In genomic region chr15:102585501-102585900, GRCm38 (mm10) we compare ENCODE assay signal across 23 mouse cellular contexts. TPM values are rescaled to one million over a fixed set of nuclear protein-coding genes. Genes with fewer than 3 reads are reported as not detected.
DNase-seq lines count a peak whose midpoint lies in the region; ATAC-seq and TF ChIP-seq lines count a peak whose summit lies in the region.
"Had no signal": no experiment of that assay in that cellular context is flagged by ENCODE, and none has a peak within 500 bp of the region (broad histone marks: within the 10 kb centered on the region; RNA-seq: fewer than 3 reads in every experiment).

No protein-coding gene starts in this region.

- H3K9ac ChIP-seq in embryonic facial prominence, embryonic 12.5 days: no peak overlapping the region
- H3K9ac ChIP-seq in hindbrain, postnatal 0 days (replicated peaks; ENCODE audit: low read length): no peak overlapping the region
- H3K9ac ChIP-seq in neural tube, embryonic 15.5 days (replicated peaks): no peak overlapping the region
- H3K9ac ChIP-seq: limb, embryonic 13.5 days; liver, embryonic 14.5 days had no signal

- DNase-seq in embryonic facial prominence, embryonic 10.5 days (ENCODE audit: low spot score): no peak
- DNase-seq in left cerebral cortex, adult 2 months (ENCODE audit: extremely low spot score in 1 of 2, low spot score in 2 of 2): no peak
- no peak for DNase-seq in left cerebral cortex, postnatal 4 days
- DNase-seq in hindbrain, postnatal 0 days (ENCODE audit: low spot score): no peak
- DNase-seq in lung, adult 2 months: no peak
- DNase-seq in left cerebral cortex, postnatal 14 days (ENCODE audit: low spot score in 2 of 2): no peak
- DNase-seq: cerebellum, adult 9-10 months; gastrocnemius, postnatal 14 days; kidney, adult 8-10 months had no signal

- intact Hi-C loops in left cerebral cortex, adult 2 months (cut with DNase I): no loop called here
- intact Hi-C loops in left cerebral cortex, postnatal 4 days (cut with DNase I): no loop called here
- intact Hi-C loops in left cerebral cortex, postnatal 14 days (cut with DNase I): no loop called here

- no peak overlapping the region for H3K4me2 ChIP-seq in embryonic facial prominence, embryonic 12.5 days (replicated peaks)
- H3K4me2 ChIP-seq in hindbrain, postnatal 0 days (ENCODE audit: low read depth, low read length): no peak overlapping the region
- H3K4me2 ChIP-seq in neural tube, embryonic 15.5 days: no peak overlapping the region
- H3K4me2 ChIP-seq: limb, embryonic 13.5 days had no signal

- H3K27me3 ChIP-seq in embryonic facial prominence, embryonic 12.5 days: no peaks in the 10 kb centered on the region
- H3K27me3 ChIP-seq in embryonic facial prominence, embryonic 10.5 days (replicated peaks; ENCODE audit: low read depth, poor library complexity, severe bottlenecking): no peaks in the 10 kb centered on the region
- no peaks in the 10 kb centered on the region for H3K27me3 ChIP-seq in hindbrain, postnatal 0 days (ENCODE audit: insufficient read depth, low read length)
- no peaks in the 10 kb centered on the region for H3K27me3 ChIP-seq in neural tube, embryonic 15.5 days (replicated peaks)
- H3K27me3 ChIP-seq: limb, embryonic 13.5 days had no signal

- H3K27ac ChIP-seq in embryonic facial prominence, embryonic 12.5 days: 0 out of 2 replicates have a peak overlapping the region, but pooled peaks have one; percentile 17
- H3K27ac ChIP-seq in embryonic facial prominence, embryonic 10.5 days (replicated peaks): no peak overlapping the region
- H3K27ac ChIP-seq in left cerebral cortex, adult 2 months: peak overlapping the region; percentile 92
- peak overlapping the region; percentile 58; the same call in 1 of the 2 replicates for H3K27ac ChIP-seq in hindbrain, postnatal 0 days
- peak overlapping the region; percentile 72 for H3K27ac ChIP-seq in neural tube, embryonic 15.5 days (replicated peaks)
- H3K27ac ChIP-seq: limb, embryonic 13.5 days; liver, embryonic 14.5 days had no signal

- no peak for TF ChIP-seq CTCF in left cerebral cortex, adult 2 months (IDR thresholded peaks at IDR 0.05)
- no peak for TF ChIP-seq CTCF in hindbrain, postnatal 0 days (IDR thresholded peaks at IDR 0.05; ENCODE audit: low read depth)
- no peak for TF ChIP-seq CTCF in lung, adult 2 months (IDR thresholded peaks at IDR 0.05; ENCODE audit: insufficient read depth, low read length)

- no peaks in the 10 kb centered on the region for H3K9me3 ChIP-seq in embryonic facial prominence, embryonic 12.5 days
- H3K9me3 ChIP-seq in embryonic facial prominence, embryonic 10.5 days: no peaks in the 10 kb centered on the region
- H3K9me3 ChIP-seq in hindbrain, postnatal 0 days (ENCODE audit: low read length): no peaks in the 10 kb centered on the region
- H3K9me3 ChIP-seq in neural tube, embryonic 15.5 days (replicated peaks): no peaks in the 10 kb centered on the region
- H3K9me3 ChIP-seq: G1E; limb, embryonic 13.5 days had no signal

- no peaks in the 10 kb centered on the region for H3K4me1 ChIP-seq in embryonic facial prominence, embryonic 12.5 days
- H3K4me1 ChIP-seq in embryonic facial prominence, embryonic 10.5 days: no peaks in the 10 kb centered on the region
- 0 out of 2 replicates have a peak, but pooled peaks cover 5% of the 10 kb centered on the region for H3K4me1 ChIP-seq in hindbrain, postnatal 0 days (ENCODE audit: insufficient read depth, low read length)
- peaks cover 19% of the 10 kb centered on the region for H3K4me1 ChIP-seq in neural tube, embryonic 15.5 days
- H3K4me1 ChIP-seq in lung, adult 2 months (ENCODE audit: control insufficient read depth, insufficient read depth, low read length): no peaks in the 10 kb centered on the region; the same call in 1 of the 2 replicates
- H3K4me1 ChIP-seq: limb, embryonic 13.5 days had no signal

- no peak overlapping the region for H3K4me3 ChIP-seq in embryonic facial prominence, embryonic 12.5 days
- H3K4me3 ChIP-seq in embryonic facial prominence, embryonic 10.5 days: no peak overlapping the region
- no peak overlapping the region for H3K4me3 ChIP-seq in left cerebral cortex, adult 2 months
- no peak overlapping the region for H3K4me3 ChIP-seq in hindbrain, postnatal 0 days (ENCODE audit: low read length)
- H3K4me3 ChIP-seq in neural tube, embryonic 15.5 days (replicated peaks): no peak overlapping the region
- no peak overlapping the region for H3K4me3 ChIP-seq in lung, adult 2 months (replicated peaks; ENCODE audit: extremely low read depth, low read depth, low read length)
- H3K4me3 ChIP-seq: limb, embryonic 13.5 days; myocyte had no signal

- H3K36me3 ChIP-seq in embryonic facial prominence, embryonic 12.5 days: 0 out of 2 replicates have a peak, but pooled peaks cover 3% of the 10 kb centered on the region
- 0 out of 2 replicates have a peak, but pooled peaks cover 8% of the 10 kb centered on the region for H3K36me3 ChIP-seq in embryonic facial prominence, embryonic 10.5 days (replicated peaks)
- no peaks in the 10 kb centered on the region for H3K36me3 ChIP-seq in hindbrain, postnatal 0 days (ENCODE audit: insufficient read depth, low read length)
- H3K36me3 ChIP-seq in neural tube, embryonic 15.5 days: no peaks in the 10 kb centered on the region

- ATAC-seq in embryonic facial prominence, embryonic 12.5 days (ENCODE audit: insufficient number of reproducible peaks, insufficient read depth, low FRiP score, low TSS enrichment): no peak
- no peak for ATAC-seq in hindbrain, postnatal 0 days
- no peak for ATAC-seq in neural tube, embryonic 15.5 days (ENCODE audit: low FRiP score)
- ATAC-seq: CD4-positive, CD25-positive, alpha-beta regulatory T cell, adult 4 months; inflammation-experienced regulatory T-cells, adult 6 months; lung, postnatal 0 days had no signal

- 90% methylated on average over 5 of the region's 5 CpGs for WGBS in embryonic facial prominence, embryonic 12.5 days
- WGBS in embryonic facial prominence, embryonic 10.5 days: 90% methylated on average over 5 of the region's 5 CpGs
- 60% methylated on average over 5 of the region's 5 CpGs for WGBS in hindbrain, postnatal 0 days
- 32% methylated on average over 5 of the region's 5 CpGs for WGBS in neural tube, embryonic 15.5 days
- WGBS in lung, adult 2 months: 73% methylated on average over 5 of the region's 5 CpGs

- no peak for TF ChIP-seq POLR2A in lung, adult 2 months (IDR thresholded peaks at IDR 0.05; ENCODE audit: borderline replicate concordance, extremely low read depth, low read depth, low read length)

RNA-seq across cellular contexts. Expression of gene Gm28047, which starts 39.4 kb away (rescaled TPM):
- polyA plus RNA-seq in embryonic facial prominence, embryonic 12.5 days (2016; fragmentation: Nextera tagmentation; extraction: Ambion mirVana): not detected in 2 replicates
- polyA plus RNA-seq in embryonic facial prominence, embryonic 10.5 days (2016; fragmentation: Nextera tagmentation; extraction: Ambion mirVana): not detected in 2 replicates
- 1 to 10 TPM in 1 of 2 experiments, not detected in 1; 2.1 TPM for total RNA-seq in left cerebral cortex, adult 2 months (2021)
- 1 to 10 TPM in 1 of 2 experiments, not detected in 1; 2.2 TPM for total RNA-seq in left cerebral cortex, postnatal 4 days (2021)
- not detected in 2 replicates for total RNA-seq in hindbrain, postnatal 0 days (2014; rRNA removed)
- polyA plus RNA-seq in hindbrain, postnatal 0 days (2015; fragmentation: Nextera tagmentation; extraction: Ambion mirVana): 1.1 TPM in 1 of 2 replicates, not detected in the other
- polyA plus RNA-seq in neural tube, embryonic 15.5 days (2015; fragmentation: Nextera tagmentation; extraction: Ambion mirVana): 0.50 TPM in 1 of 2 replicates, not detected in the other
- polyA plus RNA-seq in lung, adult 2 months (2012; rRNA removed): 0.11 and 0.22 TPM in 2 replicates
- 1 to 10 TPM in 1 of 2 experiments, not detected in 1; 1.4 TPM for total RNA-seq in left cerebral cortex, postnatal 14 days (2021)
- total RNA-seq: G1E; megakaryocyte, adult 5-6 weeks had no signal
- polyA plus RNA-seq: frontal cortex, adult 2 months; G1E; heart, postnatal 0 days; limb, embryonic 13.5 days; liver, embryonic 14.5 days; lung, postnatal 0 days; myocyte; spleen, adult 2 months; stomach, embryonic 16.5 days had no signal

RNA-seq across cellular contexts. Expression of gene Atf7, which starts 39.8 kb away (rescaled TPM):
- 33.7 and 34.2 TPM in 2 replicates for polyA plus RNA-seq in embryonic facial prominence, embryonic 12.5 days (2016; fragmentation: Nextera tagmentation; extraction: Ambion mirVana)
- polyA plus RNA-seq in embryonic facial prominence, embryonic 10.5 days (2016; fragmentation: Nextera tagmentation; extraction: Ambion mirVana): 22.2 and 25.1 TPM in 2 replicates
- total RNA-seq in left cerebral cortex, adult 2 months (2021): 10 to 100 TPM; 35.3 to 39.2 TPM
- total RNA-seq in left cerebral cortex, postnatal 4 days (2021): 10 to 100 TPM; 41.7 to 46.1 TPM
- 8.6 and 15.0 TPM in 2 replicates for total RNA-seq in hindbrain, postnatal 0 days (2014; rRNA removed)
- 12.5 and 13.5 TPM in 2 replicates for polyA plus RNA-seq in hindbrain, postnatal 0 days (2015; fragmentation: Nextera tagmentation; extraction: Ambion mirVana)
- polyA plus RNA-seq in neural tube, embryonic 15.5 days (2015; fragmentation: Nextera tagmentation; extraction: Ambion mirVana): 16.6 and 19.5 TPM in 2 replicates
- 90.4 and 119 TPM in 2 replicates for polyA plus RNA-seq in lung, adult 2 months (2012; rRNA removed)
- 10 to 100 TPM; 24.5 to 29.6 TPM for total RNA-seq in left cerebral cortex, postnatal 14 days (2021)
